Mouse (Mus musculus): ENCODE measurements at regions not wholly inside any gene's neighbourhood (a gene's known extent, or its start where the extent isn't known, plus 50 kb on each side); places are given as distances from the start of the nearest gene placed in this dataset.

DNA sequence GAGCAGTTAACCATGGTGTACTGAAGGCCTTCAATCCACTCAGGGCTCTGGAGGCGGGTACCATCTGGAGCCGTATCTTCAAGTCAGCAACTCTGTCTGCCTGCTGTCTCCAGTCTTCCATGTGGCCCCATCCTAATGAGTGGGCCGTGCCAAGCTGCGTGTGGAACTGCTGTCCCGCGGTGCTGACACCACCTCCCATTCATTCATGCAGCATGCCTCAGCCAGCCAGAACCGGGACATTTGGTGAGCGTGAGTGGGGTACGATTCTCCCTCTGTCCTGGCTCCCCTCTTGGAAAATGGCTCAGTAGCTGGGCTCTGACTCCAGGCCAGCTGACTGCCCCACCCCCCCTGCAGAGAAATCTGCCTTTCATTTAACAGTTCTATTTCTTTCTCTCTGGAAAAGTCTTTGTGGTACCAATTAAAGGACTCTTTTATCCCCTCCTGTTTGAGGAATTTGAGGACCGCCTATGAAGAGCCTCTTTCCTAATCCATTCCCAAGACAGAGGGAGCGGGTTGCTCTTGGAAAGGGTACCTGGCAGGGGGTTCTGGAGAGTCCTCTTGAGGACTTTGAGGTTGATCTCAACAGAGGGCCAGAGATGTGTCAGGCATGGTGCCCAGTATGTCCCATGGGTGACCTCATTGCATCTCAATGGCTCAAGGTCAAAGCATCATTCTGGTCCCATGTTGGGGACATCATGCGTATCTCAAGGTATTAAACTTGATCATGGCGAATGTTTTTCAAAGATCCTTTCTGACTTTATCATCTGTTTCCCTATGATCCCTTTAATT, 55.5 kb upstream of the Brd7 start:
- no peak for DNase-seq (ENCODE audit: low read depth, low spot score)

DNA sequence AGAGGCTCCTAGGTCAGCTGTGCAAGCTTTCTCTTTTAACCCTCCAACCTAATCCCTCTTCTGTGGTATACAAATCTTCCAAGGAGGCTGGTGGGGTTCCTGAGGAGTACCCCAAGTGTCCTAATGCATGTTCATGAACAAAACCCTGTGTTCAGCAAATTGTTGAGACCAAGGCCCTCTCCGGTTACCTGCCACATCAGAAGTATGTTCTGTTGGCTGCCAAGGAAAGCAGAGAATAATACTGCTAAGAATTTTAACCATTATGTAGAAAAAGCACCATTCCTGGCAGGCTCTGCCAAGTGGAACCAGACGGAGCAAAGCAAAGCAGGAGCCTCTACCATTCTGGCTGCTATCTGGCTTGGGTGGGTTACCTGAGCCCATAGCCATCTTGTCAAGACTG, 61.3 kb upstream of the Brd7 start:
- DNase-seq (ENCODE audit: low read depth, low spot score): no peak

DNA sequence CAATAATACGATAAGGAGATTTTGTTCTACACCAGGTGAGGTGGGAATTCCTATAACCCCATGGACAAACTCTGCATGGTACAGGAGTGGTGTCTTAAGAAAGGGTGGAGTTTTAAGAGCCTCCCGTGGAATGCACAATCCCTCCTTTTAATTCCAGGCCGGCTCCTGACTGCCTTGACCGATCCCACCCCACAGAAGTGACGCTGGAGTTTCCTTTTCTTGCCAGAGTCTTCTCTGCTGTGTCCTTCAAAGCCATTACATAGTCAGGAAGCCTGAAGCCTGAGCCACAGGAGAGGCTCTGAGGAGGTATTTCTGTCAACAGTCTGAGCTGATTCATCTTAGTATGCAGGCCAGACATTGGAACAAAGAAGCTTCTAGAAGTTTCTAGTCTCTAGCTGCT, 66.6 kb upstream of the Brd7 start:
- DNase-seq (ENCODE audit: low read depth, low spot score): no peak

DNA sequence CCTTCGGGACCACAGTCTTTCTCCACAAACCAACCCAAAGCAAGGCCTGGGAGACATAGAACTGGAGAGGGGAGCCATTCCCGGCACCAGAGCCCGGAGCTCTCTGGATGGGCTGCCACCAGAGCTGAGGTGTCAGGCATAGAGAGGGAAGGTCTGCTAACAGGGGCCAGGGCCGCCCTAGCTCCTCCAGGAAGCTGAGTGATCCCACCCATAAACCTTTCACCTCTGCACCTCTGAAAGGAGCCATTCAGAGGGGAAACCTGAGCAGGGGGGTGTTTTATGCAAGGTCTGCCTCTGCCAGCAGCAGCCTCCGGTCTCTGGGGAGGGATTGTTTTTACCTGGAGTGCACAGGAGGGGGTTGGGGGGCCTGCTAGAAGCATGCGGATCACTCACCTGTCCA, 69.4 kb upstream of the Brd7 start:
- no peak for DNase-seq (ENCODE audit: low read depth, low spot score)

DNA sequence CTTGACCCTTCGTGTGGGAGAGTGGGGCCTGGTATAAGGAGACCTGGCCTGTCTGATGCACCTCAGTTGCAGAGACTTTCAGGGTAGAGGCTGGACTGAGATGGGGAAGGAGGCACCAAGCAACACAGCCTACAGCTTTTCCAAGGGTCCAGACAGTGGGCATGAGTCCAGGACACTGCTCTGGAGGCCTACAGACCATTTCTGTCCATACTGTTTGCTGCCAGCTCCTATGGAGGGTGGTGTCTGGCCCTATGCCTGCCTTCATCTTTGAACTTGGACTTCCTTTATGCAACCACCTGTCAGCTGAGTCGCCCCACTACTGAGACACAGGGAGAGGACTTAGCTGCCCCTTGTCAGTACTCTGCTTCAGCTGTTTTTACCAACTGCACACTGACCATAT, 73.7 kb upstream of the Brd7 start:
- no peak for DNase-seq (ENCODE audit: low read depth, low spot score)

DNA sequence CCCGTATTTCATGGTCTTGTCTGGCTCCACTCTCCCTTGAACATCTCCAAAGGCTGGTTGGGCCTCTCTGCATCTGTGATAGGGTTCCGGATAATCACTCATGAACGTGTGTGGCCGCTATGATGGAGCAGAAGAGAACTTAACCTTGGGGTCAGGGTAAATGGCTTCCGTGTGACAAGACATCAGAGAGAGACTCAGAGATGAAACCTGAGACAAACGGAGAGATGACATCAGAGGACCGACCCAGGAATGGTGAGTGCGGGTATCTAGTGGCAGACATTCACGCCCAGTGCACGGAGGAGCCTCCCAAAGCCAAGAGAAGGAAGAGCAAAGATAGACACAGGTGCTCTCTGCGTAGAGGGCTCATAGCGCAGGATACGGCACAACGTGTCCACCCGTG, 78.2 kb upstream of the Brd7 start:
- DNase-seq (ENCODE audit: low read depth, low spot score): no peak

DNA sequence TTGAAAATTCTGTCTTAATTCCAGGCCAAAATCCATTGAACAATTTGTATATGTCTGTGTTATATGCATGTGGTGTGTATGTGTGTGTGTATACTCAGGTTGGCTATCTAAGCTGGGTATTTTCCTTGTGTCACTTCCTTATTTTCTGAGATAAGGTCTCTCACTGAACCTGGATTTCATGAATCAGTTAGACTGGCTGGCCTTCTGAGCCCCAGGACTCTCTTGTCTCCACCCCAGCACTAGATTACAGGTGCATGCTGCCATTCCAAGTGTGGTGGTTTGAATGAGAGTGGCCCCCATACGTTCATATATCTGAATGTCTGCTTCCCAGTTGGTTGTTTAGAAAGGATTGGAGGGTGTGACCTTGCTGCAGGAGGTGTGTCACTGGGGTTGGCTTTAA, 77.8 kb upstream of the Nkd1 start:
- DNase-seq (ENCODE audit: low read depth, low spot score): no peak

DNA sequence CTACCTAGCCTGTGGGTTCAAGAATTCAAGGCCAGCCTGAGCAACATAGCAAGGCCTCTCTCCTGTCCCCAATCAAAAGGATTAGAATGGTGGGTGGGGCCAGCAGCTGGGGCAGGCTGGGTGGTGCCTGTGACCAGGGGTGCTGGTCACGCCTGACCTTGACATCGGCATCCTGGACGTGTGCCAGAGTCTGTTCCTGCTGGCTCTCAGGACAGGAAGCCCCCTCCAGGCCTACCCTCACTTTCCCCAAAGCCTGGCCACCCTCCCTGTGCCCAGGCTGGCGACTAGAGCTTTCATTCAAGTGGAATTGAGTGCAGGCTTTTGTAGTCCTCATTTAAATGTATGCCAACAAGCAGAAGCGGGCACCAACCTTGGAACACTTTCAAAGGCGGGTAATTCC, 73.7 kb upstream of the Nkd1 start:
- DNase-seq (ENCODE audit: low read depth, low spot score): no peak

DNA sequence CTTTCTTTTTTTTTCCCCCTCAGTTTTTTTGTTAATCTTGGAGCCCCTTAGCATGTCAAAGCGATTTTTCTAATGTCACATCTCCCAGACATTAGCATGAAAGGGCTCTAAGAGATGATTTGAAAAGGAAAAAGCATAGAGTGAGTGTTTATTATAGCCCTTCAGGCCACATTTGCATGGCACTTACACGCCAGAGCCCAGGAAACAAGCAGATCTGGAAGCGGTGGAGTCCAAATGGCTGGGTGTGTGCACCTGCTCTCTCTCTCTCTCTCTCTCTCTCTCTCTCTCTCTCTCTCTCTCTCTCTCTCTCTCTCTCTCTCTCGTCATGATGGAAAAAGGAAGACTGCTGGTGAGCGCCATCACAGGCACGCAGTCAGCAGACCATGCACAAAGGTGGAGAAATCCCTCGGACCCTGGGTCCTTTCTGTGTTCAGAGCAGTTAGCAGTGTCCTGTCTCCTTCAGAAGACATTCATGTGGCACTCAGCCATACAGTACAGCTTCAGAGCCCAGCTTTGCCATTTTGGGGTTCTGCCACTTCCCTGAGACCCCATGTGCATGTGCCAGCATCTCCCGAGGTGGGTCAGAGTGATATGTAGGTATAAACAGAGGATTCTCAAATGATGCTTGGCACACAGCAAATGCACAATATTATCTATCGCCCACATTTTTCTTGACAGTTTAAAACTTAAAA, 73.2 kb upstream of the Nkd1 start:
- no peak for DNase-seq (ENCODE audit: low read depth, low spot score)

DNA sequence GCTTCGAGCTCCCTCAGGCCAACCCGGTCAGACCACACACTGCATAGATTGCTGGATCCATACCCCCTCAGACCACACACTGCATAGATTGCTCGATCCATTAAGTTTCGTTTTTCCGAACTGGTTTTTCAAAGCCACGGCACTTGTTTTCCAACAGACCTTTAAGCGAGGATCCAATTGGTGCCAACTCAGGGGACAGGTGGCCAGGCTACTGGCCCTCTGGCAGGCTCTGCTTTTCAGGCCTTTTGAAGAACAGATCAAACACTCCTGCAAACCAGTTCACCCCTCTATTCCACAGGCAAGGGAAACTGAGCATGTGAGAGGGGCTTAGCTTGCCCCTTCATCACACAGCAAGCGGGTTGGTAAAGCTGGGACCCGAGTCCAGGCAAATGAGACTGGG, 72.2 kb upstream of the Nkd1 start:
- DNase-seq (ENCODE audit: low read depth, low spot score): no peak

DNA sequence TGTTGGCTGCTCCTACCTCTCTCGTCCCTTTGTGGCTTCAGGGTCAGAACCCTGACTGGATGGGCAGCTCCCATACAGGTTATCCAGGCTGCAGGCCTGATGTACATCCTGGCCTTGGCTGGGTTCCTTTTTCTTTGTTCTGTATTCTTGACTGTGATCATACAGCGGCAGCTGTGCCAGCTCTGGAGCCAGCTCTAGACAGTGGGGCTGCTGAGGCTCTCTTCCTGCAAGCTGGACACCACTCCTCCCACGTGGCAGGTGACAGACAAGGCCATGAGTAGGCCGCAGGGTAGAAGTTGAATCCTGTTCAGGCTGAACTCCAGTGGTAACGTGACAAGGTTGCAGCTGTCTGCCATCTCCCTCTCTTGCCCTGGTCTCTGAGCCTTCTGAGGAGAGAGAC, 71.6 kb upstream of the Nkd1 start:
- no peak for DNase-seq (ENCODE audit: low read depth, low spot score)

DNA sequence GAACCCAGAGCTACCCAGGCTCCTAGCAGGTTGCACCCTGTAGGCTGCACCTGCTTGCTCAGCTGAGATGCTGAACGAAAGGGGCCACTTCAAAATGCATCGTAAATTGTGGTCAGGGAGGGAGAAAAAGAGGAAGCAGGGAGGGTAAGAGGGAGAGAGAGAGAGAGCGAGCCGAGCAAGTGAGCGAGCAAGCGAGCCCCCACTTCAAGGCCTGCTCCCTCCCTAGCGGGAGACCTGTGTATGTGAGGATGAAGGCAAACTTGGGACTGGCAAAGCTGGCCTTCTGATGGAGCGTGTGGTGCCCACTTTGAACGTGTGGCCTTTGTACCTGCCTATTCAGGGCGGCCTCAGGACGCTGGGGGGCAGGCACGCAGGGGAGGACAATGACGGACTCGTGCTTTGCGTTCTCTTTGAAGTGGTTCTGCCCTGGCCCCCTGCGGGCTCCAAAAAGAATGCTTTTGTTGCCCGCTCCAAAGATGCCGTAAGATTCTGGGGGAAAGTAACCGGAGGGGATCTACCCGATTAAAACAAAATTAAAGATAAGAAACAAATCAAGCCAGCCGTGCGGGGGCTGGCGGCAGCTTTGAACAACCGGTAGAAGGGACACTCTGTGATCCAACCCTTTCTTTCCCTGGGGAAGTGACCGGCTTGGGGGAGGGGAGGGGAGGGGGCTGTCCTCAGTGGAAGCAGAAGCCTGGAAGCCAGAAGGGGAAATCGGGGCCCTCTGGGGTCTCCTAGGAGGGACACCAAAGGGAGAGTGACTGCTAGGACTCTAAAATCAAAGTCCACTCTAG, 70.1 kb upstream of the Nkd1 start:
- DNase-seq (ENCODE audit: low read depth, low spot score): peak; percentile 83

DNA sequence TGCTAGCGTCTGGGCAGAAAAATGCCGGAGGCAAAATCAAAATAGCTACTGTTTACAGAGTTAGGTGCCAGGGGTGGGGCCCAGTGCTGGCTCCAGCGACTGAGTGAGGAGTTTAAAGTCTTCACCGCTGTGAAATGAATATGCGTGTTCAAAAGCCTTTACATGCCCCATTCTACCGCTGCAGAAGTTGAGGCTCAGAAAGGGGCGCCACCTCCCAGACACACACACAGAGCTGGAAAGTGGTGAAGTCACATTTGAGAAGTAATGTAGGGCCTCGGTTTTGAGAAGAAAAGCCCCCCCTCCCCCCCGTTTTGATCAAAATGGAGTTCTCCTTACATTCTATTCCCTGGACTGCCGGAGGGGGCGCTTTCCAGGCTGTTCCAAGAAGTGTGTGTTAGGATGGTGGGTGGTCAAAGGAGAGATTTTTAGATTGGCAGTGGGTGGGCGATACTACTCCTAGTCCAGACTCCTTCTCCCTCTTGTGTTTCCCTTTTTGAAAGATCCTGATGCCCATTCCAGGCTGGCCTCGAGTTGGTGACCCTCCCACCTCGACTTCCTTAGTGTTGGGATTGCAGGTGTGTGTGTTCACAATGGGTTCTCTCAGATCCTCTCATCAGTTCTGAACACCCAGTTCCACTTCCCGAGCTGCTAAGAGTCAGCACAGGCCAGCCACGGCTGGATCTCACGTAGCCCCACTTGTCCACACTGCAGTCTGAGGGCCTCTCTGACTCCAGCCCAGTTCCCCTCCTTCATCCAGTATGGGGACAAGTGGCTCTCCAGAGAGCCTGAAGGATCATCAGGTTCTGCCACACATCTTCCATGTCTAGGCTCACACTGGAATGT, 69.3 kb upstream of the Nkd1 start:
- no peak for DNase-seq (ENCODE audit: low read depth, low spot score)

DNA sequence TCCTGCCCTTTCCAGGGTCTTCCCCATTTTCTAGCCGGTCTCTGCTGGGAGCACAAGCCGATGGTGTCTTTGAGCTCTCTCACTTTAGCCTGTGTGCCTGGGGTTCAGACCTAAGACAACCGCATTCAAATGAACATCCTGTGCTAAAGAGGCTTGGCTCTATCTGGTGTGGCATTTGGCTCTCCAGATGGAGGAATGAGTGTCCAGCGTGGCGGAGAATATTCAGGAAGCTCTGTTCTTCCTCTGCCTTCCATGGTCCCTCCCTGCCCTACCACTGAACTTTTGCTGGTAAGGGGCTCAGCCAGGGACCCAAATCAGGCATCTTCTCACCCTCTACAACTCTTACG, 68.7 kb upstream of the Nkd1 start:
- DNase-seq (ENCODE audit: low read depth, low spot score): no peak

DNA sequence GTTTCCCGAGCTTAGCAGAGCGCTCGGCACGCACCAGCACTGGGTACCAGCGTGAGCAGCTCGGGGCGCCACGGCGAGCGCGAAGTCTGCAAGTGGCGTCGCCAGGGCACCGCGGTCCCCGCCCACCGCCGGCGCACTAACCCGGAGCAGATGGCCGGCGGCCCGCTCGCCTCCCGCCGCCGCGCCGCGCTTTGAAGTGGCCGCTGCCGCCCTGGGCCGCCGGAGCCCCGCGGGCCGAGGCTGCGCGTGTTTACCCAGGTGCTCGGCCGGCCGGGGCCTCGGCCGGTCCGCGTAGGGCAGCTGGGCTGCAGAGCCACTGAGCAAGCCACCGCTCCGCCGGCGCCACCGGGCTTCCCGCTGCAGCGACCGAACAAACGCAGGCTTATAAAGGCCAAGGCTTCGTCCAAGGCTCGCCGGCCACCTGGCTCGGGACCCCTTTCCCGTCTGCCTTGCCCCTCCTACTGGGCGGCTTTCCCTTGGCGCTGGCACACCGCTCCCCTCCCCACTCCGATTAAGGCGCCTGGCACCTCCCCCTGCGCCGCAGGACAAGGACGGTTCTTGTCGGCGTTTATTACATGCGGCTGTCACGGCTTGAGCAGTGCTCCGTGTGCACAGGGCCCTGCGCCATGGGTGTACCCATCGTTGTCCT, 67.0 kb upstream of the Nkd1 start:
- DNase-seq (ENCODE audit: low read depth, low spot score): no peak

DNA sequence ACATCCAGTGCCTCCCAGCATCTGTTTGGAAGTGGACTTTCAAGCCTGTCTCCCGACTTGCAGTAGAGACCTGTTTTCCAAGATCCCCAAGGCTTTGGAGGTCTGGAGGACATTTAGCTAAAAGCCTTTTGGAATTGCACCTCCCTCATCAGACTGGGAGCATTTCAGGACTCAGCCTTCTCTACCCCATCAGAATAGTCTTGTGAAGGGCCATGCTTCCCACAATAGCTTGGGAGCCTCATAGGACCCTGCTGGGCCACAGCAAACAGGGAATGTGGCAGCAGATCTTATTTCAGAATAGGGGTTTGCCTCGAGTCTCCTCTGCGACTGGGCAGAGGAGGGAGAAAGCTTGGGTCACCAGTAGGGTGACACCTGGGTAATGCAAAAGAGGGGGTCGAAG, 66.2 kb upstream of the Nkd1 start:
- DNase-seq (ENCODE audit: low read depth, low spot score): no peak

DNA sequence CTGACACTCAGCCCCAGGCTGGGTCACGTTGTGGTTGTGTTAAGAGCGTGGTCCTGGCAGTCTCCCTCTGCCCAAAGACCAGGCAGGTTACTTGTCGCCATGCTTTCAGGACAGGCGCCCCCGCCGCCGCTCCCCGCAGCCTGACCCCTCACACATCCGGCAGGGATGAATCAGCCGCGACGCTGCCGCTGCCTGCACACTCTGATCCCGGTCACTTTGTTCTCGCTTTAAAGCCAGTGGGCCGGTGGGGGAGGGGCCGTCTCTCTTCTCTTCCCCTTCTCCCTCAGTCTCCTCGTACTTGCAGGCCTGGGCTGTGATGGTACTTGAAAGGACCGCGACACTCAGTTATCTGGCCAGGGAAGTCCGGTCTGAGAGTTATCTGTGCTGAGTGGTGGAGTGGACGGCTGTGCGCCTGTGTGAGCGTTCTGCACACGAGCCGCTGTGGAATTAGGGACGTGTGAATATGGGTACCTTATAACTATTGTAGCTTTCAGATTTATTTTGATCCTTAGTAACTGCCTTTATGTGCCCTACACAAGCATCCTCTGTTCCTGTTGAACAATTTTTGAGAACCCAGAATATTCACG, 65.6 kb upstream of the Nkd1 start:
- DNase-seq (ENCODE audit: low read depth, low spot score): no peak

DNA sequence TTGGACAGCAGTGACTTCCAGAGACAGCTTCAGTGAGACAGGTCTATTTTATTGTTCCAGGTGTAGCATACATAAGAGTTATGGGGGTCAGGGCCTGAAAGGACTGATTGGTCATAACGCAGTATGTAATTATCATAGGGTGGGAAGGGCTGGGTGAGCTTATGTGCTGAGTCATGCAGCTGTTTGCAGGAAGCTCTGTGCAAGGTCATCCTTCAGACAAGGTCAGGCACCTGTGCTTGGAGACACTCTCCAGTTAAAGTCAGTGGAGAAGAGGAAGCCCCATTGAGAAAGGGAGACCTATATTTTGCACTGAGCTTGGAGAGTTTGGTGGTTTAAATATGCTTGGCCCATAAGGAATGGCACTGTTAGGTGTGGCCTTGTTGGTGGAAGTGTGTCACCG, 62.0 kb upstream of the Nkd1 start:
- DNase-seq (ENCODE audit: low read depth, low spot score): no peak

DNA sequence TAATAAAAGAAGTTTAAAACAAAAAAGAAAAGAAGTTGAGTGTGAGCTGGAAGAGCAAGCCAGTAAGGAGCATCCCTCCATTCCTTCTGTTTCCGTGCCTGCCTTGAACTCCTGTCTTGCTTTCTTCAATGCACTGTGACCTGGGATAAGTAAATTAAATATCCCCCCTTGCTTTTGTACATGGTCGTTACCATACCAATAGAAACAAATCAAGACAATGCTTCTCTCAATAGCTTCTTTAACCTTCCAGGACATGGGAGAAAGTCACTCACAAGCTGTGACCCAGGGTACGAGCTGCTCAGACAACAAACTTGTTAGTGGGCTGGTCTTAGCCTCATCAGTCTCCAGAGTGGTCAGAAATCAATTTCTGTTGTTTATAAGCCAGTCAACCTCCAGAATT, 53.4 kb upstream of the Nkd1 start:
- no peak for DNase-seq (ENCODE audit: low read depth, low spot score)

DNA sequence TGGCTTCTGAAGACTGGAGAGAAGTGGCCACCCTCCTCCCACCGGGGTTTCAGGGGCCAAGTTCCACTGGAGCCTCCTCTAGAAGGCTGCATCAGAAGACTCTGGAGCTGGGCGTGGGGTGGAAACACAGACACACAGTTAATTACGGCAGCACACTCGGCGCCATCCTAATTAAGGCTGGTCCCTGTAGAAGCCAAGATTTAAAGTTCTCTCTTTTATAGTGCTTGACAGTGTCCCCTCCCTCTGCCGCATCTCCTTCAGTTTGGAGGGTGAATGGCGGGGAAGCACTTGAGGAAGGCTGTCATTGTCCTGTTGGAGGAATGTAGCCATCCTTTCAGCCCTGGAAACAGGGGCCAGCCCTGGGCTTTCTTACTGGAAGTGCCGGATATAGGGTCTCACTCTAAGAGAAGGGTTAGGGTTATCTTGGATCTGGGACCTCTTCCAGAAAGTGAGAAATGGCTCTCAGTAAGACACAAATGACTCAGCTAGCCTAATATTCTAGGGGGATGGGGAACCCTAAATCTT, 50.2 kb upstream of the Nkd1 start:
- no peak for DNase-seq (ENCODE audit: low read depth, low spot score)
